Mouse (Mus musculus) ES-E14 (cell line): ENCODE results near the gene Prpf4b.

Experiments
- CHD2 ChIP-seq: IDR thresholded peaks from 2 replicates; pipeline ENCODE4 v1.6.1; 2014; ENCODE audit warnings: mild to moderate bottlenecking, low read depth, low read length, inconsistent platforms
- HCFC1 ChIP-seq: IDR thresholded peaks from 2 replicates; pipeline ENCODE4 v1.6.1; 2012; ENCODE audit warnings: low read length, inconsistent platforms, borderline replicate concordance; ENCODE audit not compliant: insufficient read depth
- ZNF384 ChIP-seq: IDR thresholded peaks from 2 replicates; pipeline ENCODE4 v1.6.1; 2012; ENCODE audit warnings: low read depth, low read length, inconsistent platforms

GRCm38 (mm10) chr13:34916520-34917167, 41.5 kb downstream of the Prpf4b start:
- TF ChIP-seq CHD2 (no peak), ZNF384 (no peak), HCFC1 (no peak)
